Mouse (Mus musculus): ENCODE measurements around the gene Col28a1.

GRCm38 (mm10) chr6:8130149-8130548 is 62.3 kb downstream of the Col28a1 start:
- TF ChIP-seq CTCF (IDR thresholded peaks at IDR 0.05; ENCODE audit: borderline replicate concordance, insufficient read depth, low read length): no peak
- no peak for TF ChIP-seq POLR2A (IDR thresholded peaks at IDR 0.05; ENCODE audit: low read depth, low read length)

Data from embryonic fibroblast, embryonic 13.5 days (primary cell).